Mouse (Mus musculus) ES-Bruce4 (cell line): Measurements from ENCODE around the gene Cdhr3.

Source experiments
- CTCF ChIP-seq: IDR thresholded peaks from one replicate; pipeline ENCODE4 v1.8.1; 2011; ENCODE audit warnings: low read depth, low read length
- POLR2A ChIP-seq: IDR thresholded peaks from one replicate; pipeline ENCODE4 v1.8.1; 2011; ENCODE audit warnings: low read length; ENCODE audit not compliant: insufficient read depth

GRCm38 (mm10) chr12:33092196-33092595 lies 479 bp downstream of the Cdhr3 start:
- TF ChIP-seq CTCF (no peak), POLR2A (no peak)
